Mouse (Mus musculus) heart, adult 2 months (tissue): ENCODE data around the gene Xrcc1.

Experiments used
- CTCF ChIP-seq: fragments of 200-600 bp; IDR thresholded peaks from 2 replicates; pipeline ENCODE4 v1.8.1; 2022; ENCODE audit warnings: antibody characterized with exemption, mild to moderate bottlenecking, moderate library complexity
- POLR2A ChIP-seq: fragments of 200-500 bp; IDR thresholded peaks from 2 replicates; pipeline ENCODE4 v1.6.1; 2011; ENCODE audit warnings: mild to moderate bottlenecking, low read depth, low read length, control low read depth; ENCODE audit not compliant: insufficient read depth

DNA sequence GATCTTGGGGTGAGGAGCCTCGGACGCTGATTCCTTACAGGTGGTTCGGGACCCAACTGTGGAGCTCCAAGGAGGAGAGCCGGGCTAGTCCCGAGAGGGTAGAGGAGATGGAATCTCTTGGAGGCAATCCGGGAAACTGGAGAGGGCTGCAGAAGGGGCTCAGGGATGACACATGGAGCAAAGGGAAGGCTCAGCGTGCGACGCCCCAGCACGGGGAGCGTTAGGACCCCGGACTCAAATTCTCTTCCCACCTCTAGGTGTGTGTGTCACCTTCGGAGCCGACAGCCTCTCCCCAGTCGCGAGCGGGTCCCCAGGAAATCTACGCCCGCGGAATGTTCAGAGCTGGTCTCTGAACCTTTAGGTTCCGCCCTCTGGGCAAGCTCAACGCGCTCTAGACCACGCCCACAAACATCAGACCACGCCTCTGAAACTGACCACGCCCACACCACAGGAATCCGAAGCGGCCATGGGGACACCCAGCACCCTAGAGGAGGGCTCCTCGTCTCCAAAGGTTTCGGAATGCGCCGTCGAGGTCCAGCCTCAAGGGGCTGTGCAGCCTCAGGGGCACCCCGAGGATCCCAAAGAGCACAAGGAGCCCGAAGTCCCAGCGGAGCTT, 64.9 kb downstream of the Xrcc1 start:
- TF ChIP-seq CTCF (no peak), POLR2A (no peak)
